Mouse (Mus musculus): ENCODE results near the gene Pdlim1. TPM values are rescaled to one million over a fixed set of nuclear protein-coding genes. Genes with fewer than 3 reads are reported as not detected.

Pdlim1 gene
- polyA plus RNA-seq, 1 experiment from 2014 or later = 76.7 TPM

DNA sequence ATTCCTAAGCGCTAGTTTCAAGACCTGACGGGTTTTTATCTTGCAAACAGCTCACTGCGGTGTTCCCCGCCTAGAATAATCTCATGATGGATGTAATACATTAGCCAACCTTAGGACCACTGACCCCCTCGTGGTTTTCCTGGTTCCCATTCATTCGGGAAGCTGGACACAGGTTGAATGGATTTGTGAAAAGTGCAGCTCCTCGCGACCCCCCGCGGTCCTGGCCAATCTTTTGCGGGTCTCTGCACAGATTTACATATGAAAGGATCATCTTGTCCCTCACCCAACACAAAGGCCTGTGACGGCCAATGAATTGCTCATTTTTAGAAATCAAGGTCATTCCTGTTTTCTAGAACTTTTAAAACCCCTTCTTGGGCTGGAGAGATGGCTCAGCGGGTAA is 1.0 kb upstream of the Pdlim1 start:
- ATAC-seq (ENCODE audit: low FRiP score) = peak; percentile 12; the same call in 1 of the 2 replicates
- Histone ChIP-seq H3K36me3 (ENCODE audit: control insufficient read depth, insufficient read depth, low read length) (no peaks in the 10 kb centered on the region), H3K4me1 (ENCODE audit: control insufficient read depth, insufficient read depth, low read length) (peaks cover 10% of the 10 kb centered on the region), H3K9ac (ENCODE audit: low read length) (no peak overlapping the region), H3K4me2 (no peak overlapping the region), H3K9me3 (ENCODE audit: control insufficient read depth, low read length) (no peaks in the 10 kb centered on the region), H3K27ac (ENCODE audit: low read depth, low read length) (no peak overlapping the region), H3K27me3 (ENCODE audit: control insufficient read depth, insufficient read depth, low read length) (peaks cover 23% of the 10 kb centered on the region), H3K4me3 (ENCODE audit: low read depth, low read length) (no peak overlapping the region)
- peak; percentile 87 for DNase-seq (ENCODE audit: low spot score, missing footprints)
- 13% methylated on average over 13 of the region's 13 CpGs for WGBS

DNA sequence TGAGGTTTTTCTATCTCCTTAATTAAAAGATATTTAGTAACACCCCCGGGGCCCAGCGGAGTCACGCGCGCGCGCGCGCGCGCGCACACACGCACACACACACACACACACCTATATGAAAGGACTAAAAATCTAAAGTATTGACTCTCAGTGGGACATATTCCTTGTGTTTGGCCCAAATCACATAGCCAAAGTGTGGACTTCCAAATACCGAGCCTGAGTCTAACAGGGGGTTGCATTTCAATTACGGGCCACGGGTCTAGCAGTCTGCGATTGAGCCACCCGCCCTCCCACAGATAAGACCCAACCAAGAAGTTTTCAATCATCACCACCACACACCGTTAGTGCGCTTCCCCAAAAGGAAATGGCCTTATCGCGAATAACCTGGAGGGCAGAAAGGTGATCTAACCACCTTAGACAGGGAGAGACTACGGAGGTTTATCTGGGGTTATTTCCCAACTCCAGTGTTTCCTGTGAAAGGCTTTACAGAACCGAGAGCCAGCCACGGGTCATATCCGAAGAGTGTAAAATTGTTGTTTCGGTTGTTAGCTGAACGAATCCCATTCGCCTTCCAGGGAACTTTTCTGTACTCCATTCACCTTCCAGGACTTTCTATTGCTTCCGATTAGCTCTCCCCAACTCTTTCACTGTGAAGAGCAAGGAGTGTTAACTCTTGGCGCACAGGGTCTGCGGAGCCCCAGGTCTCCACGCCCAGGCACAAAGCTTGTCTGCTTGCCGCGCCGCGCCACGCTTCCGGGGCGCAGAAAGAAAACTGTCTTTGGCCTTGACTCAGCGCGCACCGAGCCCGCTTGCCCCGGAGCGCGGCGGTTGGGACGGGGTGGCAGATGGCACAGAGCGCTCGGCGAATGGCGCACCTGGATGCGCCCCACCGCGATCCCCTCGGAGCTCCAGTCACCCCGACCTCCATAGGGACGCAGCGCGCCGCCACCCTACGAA is 1.0 kb downstream of the Pdlim1 start:
- DNase-seq (ENCODE audit: low spot score, missing footprints) (peak; percentile 97), ATAC-seq (ENCODE audit: low FRiP score) (peak; percentile 74)
- Histone ChIP-seq H3K4me1 (ENCODE audit: control insufficient read depth, insufficient read depth, low read length) (peaks cover 10% of the 10 kb centered on the region), H3K27ac (ENCODE audit: low read depth, low read length) (no peak overlapping the region), H3K9me3 (ENCODE audit: control insufficient read depth, low read length) (no peaks in the 10 kb centered on the region), H3K9ac (ENCODE audit: low read length) (peak overlapping the region; percentile 76), H3K4me3 (ENCODE audit: low read depth, low read length) (peak overlapping the region; percentile 57), H3K4me2 (peak overlapping the region; percentile 94), H3K36me3 (ENCODE audit: control insufficient read depth, insufficient read depth, low read length) (no peaks in the 10 kb centered on the region), H3K27me3 (ENCODE audit: control insufficient read depth, insufficient read depth, low read length) (peaks cover 23% of the 10 kb centered on the region)
- WGBS = 7% methylated on average over 63 of the region's 63 CpGs

DNA sequence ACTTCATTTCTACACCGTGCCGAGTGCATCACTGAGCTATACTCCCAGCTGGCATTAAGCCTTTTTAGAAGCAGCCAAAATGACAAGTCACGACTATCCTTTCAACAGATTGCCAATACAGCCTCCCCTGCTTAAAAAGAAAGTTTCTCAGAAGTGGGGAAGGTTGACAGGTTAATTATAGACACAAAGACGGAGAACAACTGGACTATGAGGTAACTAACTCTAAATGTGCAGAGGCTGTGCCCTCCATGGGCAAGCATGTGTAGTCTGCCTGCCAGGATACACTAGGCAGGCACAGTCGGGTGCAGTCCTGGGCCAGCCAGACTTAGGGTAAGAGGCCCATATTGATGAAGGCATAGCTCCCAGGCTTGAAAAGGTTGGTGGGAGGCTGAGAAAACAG is 2.1 kb downstream of the Pdlim1 start:
- H3K4me1 ChIP-seq (ENCODE audit: control insufficient read depth, insufficient read depth, low read length) = peaks cover 10% of the 10 kb centered on the region
- peak; percentile 53 for DNase-seq (ENCODE audit: low spot score, missing footprints)
- no peak overlapping the region for H3K4me3 ChIP-seq (ENCODE audit: low read depth, low read length)
- no peak overlapping the region for H3K9ac ChIP-seq (ENCODE audit: low read length)
- H3K4me2 ChIP-seq = no peak overlapping the region
- no peak overlapping the region for H3K27ac ChIP-seq (ENCODE audit: low read depth, low read length)
- no peaks in the 10 kb centered on the region for H3K36me3 ChIP-seq (ENCODE audit: control insufficient read depth, insufficient read depth, low read length)
- no peak for ATAC-seq (ENCODE audit: low FRiP score)
- no peaks in the 10 kb centered on the region for H3K9me3 ChIP-seq (ENCODE audit: control insufficient read depth, low read length)
- WGBS = 73% methylated on average over 5 of the region's 5 CpGs
- H3K27me3 ChIP-seq (ENCODE audit: control insufficient read depth, insufficient read depth, low read length) = peaks cover 23% of the 10 kb centered on the region

DNA sequence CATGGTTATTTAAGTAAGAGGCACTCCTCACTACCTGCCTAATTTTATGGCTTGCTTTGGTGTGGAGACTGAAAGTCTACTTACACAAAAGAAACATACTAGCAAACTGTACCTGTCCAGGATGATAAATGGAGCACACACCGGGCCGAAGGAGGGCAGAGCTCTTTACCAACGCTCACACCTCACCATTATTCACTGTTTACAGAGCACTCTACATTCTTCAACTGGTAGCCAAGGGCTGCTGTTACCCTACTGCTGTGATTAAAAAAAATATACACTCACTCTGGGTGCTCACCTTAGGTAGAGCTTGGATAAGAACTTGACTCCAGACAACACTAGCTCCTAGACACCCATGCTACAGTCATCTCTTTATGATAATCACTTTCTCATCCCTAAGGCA is 3.1 kb downstream of the Pdlim1 start:
- Histone ChIP-seq H3K4me3 (ENCODE audit: low read depth, low read length) (no peak overlapping the region), H3K9me3 (ENCODE audit: control insufficient read depth, low read length) (no peaks in the 10 kb centered on the region), H3K27me3 (ENCODE audit: control insufficient read depth, insufficient read depth, low read length) (peaks cover 23% of the 10 kb centered on the region), H3K27ac (ENCODE audit: low read depth, low read length) (no peak overlapping the region), H3K4me2 (no peak overlapping the region), H3K9ac (ENCODE audit: low read length) (no peak overlapping the region), H3K36me3 (ENCODE audit: control insufficient read depth, insufficient read depth, low read length) (no peaks in the 10 kb centered on the region), H3K4me1 (ENCODE audit: control insufficient read depth, insufficient read depth, low read length) (peaks cover 10% of the 10 kb centered on the region)
- ATAC-seq (ENCODE audit: low FRiP score) = no peak
- no peak for DNase-seq (ENCODE audit: low spot score, missing footprints)
- 88% methylated on average over 3 of the region's 3 CpGs for WGBS

DNA sequence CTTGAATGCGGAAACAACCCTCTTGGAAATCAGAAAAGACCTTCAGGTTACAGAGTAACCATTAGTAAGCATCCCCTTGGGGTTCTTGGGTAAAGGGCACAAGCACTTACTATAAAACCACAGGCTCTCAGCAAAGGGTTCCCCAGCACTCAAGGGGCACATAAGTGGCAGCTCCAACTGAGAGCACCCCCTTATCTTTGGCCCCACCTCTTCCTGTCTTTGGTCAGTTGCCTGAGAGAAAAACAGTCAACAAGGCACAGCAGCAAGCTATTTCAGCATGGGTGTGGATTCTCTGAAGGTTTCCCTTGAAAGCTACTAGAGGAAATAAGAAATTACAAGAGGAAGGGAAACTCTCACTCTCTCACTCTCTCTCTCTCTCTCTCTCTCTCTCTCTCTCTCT is 4.3 kb downstream of the Pdlim1 start:
- Histone ChIP-seq H3K36me3 (ENCODE audit: control insufficient read depth, insufficient read depth, low read length) (no peaks in the 10 kb centered on the region), H3K27me3 (ENCODE audit: control insufficient read depth, insufficient read depth, low read length) (peaks cover 19% of the 10 kb centered on the region), H3K27ac (ENCODE audit: low read depth, low read length) (no peak overlapping the region), H3K4me1 (ENCODE audit: control insufficient read depth, insufficient read depth, low read length) (peaks cover 6% of the 10 kb centered on the region), H3K9me3 (ENCODE audit: control insufficient read depth, low read length) (no peaks in the 10 kb centered on the region), H3K9ac (ENCODE audit: low read length) (no peak overlapping the region), H3K4me3 (ENCODE audit: low read depth, low read length) (no peak overlapping the region), H3K4me2 (no peak overlapping the region)
- no peak for ATAC-seq (ENCODE audit: low FRiP score)
- DNase-seq (ENCODE audit: low spot score, missing footprints) = peak; percentile 59
- 100% methylated on average over 1 of the region's 1 CpGs for WGBS

DNA sequence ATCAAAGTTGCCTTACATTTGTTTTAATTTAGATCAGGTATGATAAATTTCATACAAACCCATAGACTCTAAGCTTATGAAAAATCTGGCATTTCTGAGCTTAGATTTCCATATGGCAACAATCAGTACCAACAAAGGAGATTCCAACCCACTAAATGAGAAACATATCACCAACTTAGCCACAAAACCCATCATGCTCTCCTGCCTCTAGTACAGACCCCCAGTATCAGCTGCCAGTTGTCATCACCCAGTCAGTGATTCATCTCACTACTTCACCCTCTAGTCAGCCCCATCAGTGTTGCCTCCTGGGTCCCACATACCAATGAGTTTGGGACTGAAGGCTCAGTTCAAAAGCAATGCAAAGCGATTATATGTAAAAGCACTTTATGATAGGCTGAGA is 12.2 kb downstream of the Pdlim1 start:
- ATAC-seq (ENCODE audit: low FRiP score) (no peak), DNase-seq (ENCODE audit: low spot score, missing footprints) (peak; percentile 65)
- WGBS = 100% methylated on average over 1 of the region's 1 CpGs
- no peaks in the 10 kb centered on the region for H3K36me3 ChIP-seq (ENCODE audit: control insufficient read depth, insufficient read depth, low read length)
- H3K9ac ChIP-seq (ENCODE audit: low read length) = no peak overlapping the region
- no peak overlapping the region for H3K27ac ChIP-seq (ENCODE audit: low read depth, low read length)
- no peaks in the 10 kb centered on the region for H3K4me1 ChIP-seq (ENCODE audit: control insufficient read depth, insufficient read depth, low read length)
- no peaks in the 10 kb centered on the region for H3K9me3 ChIP-seq (ENCODE audit: control insufficient read depth, low read length)
- no peak overlapping the region for H3K4me2 ChIP-seq
- no peak overlapping the region for H3K4me3 ChIP-seq (ENCODE audit: low read depth, low read length)
- H3K27me3 ChIP-seq (ENCODE audit: control insufficient read depth, insufficient read depth, low read length) = no peaks in the 10 kb centered on the region

DNA sequence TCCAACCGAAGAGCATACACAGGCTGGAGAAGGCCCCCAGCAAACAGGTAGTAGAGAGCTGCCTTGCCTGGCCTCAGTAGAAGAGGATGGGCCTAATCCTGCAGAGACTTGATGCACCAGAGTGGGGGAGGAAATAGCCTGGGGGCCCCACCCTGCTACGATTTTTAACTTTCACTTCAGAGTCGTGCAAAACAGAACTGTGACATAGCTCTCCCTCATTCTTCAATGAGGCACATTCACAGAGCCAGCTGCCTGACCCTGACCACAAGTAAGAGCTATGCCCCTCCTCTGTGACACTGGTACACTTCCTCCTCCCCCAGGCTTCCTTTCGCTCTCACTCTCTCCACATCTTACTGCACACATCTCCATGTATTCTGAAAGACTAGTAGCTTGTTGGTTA is 14.2 kb downstream of the Pdlim1 start:
- DNase-seq (ENCODE audit: low spot score, missing footprints) = peak; percentile 75
- H3K4me1 ChIP-seq (ENCODE audit: control insufficient read depth, insufficient read depth, low read length) = no peaks in the 10 kb centered on the region
- no peak overlapping the region for H3K27ac ChIP-seq (ENCODE audit: low read depth, low read length)
- H3K27me3 ChIP-seq (ENCODE audit: control insufficient read depth, insufficient read depth, low read length) = no peaks in the 10 kb centered on the region
- H3K9me3 ChIP-seq (ENCODE audit: control insufficient read depth, low read length) = no peaks in the 10 kb centered on the region
- no peak overlapping the region for H3K4me2 ChIP-seq
- H3K36me3 ChIP-seq (ENCODE audit: control insufficient read depth, insufficient read depth, low read length) = no peaks in the 10 kb centered on the region
- no peak overlapping the region for H3K4me3 ChIP-seq (ENCODE audit: low read depth, low read length)
- no peak for ATAC-seq (ENCODE audit: low FRiP score)
- no peak overlapping the region for H3K9ac ChIP-seq (ENCODE audit: low read length)
- WGBS = 75% methylated on average over 4 of the region's 4 CpGs

DNA sequence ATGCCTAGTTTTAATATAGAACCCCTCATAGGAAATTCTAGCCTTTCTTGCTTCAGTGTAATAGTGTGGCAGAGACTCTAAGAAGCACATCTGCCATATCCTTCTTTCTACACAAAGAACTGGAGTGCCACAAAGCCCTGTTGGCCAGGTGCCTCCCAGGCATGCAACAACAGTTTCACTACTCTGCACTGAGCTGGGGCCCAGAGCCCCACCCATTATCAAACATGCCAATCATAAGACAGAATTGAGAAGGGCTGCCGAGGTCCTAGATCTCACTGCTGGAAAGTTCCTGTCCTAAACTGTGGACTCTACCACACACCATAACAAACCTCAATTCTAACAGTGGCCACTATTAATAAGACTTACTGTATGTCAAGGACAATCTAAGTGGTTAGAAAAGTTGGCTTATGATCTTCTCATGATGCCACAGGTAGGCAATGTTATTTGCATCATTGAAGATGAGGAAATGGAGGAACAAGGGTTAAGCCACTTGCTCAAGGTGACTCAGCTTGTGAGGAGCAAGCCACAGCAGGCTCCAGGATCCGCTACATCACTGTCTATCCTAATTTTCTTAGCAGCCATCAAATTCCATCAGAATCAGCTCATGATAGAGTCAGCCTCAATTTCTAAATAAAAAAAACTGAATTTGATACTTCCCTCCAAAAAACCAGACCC is 15.1 kb downstream of the Pdlim1 start:
- H3K4me3 ChIP-seq (ENCODE audit: low read depth, low read length) = no peak overlapping the region
- DNase-seq (ENCODE audit: low spot score, missing footprints) (no peak), ATAC-seq (ENCODE audit: low FRiP score) (no peak)
- no peak overlapping the region for H3K4me2 ChIP-seq
- H3K27ac ChIP-seq (ENCODE audit: low read depth, low read length) = no peak overlapping the region
- no peaks in the 10 kb centered on the region for H3K9me3 ChIP-seq (ENCODE audit: control insufficient read depth, low read length)
- 76% methylated on average over 2 of the region's 2 CpGs for WGBS
- H3K27me3 ChIP-seq (ENCODE audit: control insufficient read depth, insufficient read depth, low read length) = no peaks in the 10 kb centered on the region
- no peak overlapping the region for H3K9ac ChIP-seq (ENCODE audit: low read length)
- H3K4me1 ChIP-seq (ENCODE audit: control insufficient read depth, insufficient read depth, low read length) = no peaks in the 10 kb centered on the region
- no peaks in the 10 kb centered on the region for H3K36me3 ChIP-seq (ENCODE audit: control insufficient read depth, insufficient read depth, low read length)

DNA sequence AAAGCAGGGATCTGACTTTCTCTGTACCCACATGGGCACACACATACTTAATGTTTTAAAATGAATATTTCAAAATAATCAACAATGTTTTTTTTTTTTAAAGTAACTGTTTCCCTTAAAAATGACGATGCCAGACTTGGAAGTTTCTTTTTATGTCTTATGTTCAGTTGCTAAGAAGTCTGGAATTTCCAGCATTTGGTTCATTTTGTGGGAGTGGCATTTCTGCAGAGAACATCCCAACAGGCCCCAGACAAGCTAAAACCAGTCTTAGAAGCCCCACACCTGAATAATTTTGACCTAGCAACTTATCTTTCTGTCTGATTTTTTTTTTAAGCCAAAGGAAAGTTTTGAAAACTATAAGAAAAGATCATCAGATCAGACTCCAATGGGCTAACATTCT is 16.1 kb downstream of the Pdlim1 start:
- H3K9me3 ChIP-seq (ENCODE audit: control insufficient read depth, low read length) = no peaks in the 10 kb centered on the region
- H3K9ac ChIP-seq (ENCODE audit: low read length) = no peak overlapping the region
- no peak overlapping the region for H3K27ac ChIP-seq (ENCODE audit: low read depth, low read length)
- no peak overlapping the region for H3K4me2 ChIP-seq
- WGBS = 76% methylated on average over 1 of the region's 1 CpGs
- H3K36me3 ChIP-seq (ENCODE audit: control insufficient read depth, insufficient read depth, low read length) = no peaks in the 10 kb centered on the region
- DNase-seq (ENCODE audit: low spot score, missing footprints) (no peak), ATAC-seq (ENCODE audit: low FRiP score) (no peak)
- H3K4me3 ChIP-seq (ENCODE audit: low read depth, low read length) = no peak overlapping the region
- H3K27me3 ChIP-seq (ENCODE audit: control insufficient read depth, insufficient read depth, low read length) = no peaks in the 10 kb centered on the region
- no peaks in the 10 kb centered on the region for H3K4me1 ChIP-seq (ENCODE audit: control insufficient read depth, insufficient read depth, low read length)

Data from midbrain, embryonic 11.5 days (tissue).